Mouse (Mus musculus): ENCODE data around the gene Mtus2.

Mtus2 gene

GRCm38 (mm10) chr5:147956821-147957564, at the start of gene Mtus2:
Gene Mtus2 (plus strand): TSS chr5:147957320.
- DNase-seq (ENCODE audit: low read depth, low spot score) = peak; percentile 84

DNA sequence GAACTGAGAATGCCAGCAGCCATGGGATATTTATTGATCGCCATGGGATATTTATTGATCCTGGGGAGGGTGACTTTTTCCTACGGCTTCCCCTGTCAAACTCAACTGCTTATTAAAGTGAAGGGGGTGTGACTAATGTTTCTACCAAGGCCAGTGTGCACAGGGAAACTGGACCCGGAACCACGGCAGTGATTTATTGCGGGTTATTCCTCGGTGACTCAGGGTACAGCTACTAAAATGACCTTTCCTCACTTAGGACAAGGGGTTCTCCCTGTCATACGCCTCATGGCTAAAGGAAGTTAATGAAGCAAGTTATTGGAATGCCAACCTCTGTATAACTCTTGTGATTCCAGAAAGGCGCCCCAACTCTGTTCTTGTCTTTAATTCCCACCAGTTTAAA, 49.3 kb upstream of the Mtus2 start:
- no peak for DNase-seq (ENCODE audit: low read depth, low spot score)

DNA sequence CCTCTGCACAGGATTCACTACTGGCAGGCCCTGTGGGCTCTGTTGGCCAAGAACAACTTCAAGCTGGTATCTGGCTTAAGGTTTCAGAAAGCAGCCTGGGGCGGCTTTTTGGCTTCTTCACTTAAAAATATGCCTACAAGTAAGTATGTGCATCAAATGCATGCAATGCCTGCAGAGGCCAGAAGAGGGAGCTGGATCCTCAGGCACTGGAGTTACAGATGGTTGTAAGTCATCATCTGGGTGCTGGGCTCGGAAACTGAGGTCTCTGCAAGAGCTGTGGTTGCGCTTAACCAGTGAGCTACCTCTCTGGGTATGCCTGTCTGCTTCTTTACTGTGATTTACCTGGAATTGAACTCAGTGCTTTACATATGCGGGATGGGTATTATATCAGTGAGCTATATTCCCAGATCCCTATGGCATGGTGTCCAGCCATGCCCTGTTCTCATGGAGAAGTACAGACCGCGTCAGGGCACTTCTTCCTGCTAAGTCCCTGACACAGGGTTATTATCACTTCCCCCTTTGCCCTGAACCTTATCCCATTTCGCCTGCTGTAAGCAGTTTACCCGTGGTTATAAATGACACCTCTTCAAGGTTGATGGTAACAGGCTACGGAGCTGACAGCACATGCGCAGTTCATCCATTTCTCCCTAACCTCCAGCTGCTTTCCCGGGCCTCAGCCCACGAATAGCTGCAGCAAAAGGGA, 46.2 kb upstream of the Mtus2 start:
- DNase-seq (ENCODE audit: low read depth, low spot score) = peak; percentile 78

DNA sequence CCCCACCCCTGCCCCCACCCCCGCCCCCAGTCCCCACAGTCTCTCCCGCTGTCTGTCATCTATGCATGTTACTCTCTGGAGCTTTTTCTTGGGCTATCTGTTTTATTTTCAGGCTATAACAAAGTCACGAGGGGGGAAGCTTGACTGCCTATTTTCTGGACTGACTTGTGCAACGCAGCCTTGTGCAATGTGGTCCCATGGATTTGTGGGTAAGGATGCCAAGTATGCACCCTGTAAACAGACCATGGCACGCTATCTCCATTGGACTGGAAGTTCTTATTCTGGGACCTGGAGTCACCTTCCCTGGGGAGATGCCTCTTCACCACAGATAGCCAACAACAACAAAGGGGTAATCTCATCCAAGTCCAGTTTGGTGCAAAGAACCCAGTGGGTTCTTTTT, 45.4 kb upstream of the Mtus2 start:
- DNase-seq (ENCODE audit: low read depth, low spot score) = no peak

DNA sequence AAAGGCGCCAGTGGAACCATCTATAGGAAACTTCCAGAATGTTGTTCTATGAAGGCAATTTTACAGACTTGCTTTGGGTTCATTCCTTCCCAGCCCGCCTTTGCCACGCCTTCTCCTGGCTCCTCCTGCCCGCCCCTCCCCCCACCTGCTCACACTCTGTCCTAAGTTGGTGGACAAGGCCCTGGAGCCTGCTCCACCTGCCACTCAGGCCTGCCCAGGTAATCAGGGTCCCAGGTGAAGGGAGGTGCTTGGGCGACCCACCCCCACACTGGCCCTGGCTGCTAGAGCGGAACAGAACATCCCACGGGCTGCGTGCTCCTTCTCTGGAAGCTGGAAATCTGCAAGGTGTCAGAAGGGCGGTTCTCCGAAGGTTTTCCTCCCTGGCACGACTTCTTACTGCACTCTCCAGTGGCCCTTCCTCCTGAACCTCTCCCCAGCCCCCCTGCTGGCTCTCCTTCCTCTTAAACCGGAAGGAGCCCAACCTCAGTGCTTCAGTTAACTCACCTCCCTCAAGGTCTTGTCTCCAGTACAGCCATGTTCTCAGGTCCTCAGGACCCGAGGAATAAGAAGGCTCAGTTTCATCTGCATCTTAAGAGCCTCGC, 43.8 kb upstream of the Mtus2 start:
- DNase-seq (ENCODE audit: low read depth, low spot score) = peak; percentile 78

- DNase-seq (ENCODE audit: low read depth, low spot score) = no peak
Observed at GRCm38 (mm10) chr5:147915038-147915566, 42.0 kb upstream of the Mtus2 start.

GRCm38 (mm10) chr5:147916171-147916570, 40.9 kb upstream of the Mtus2 start:
- no peak for DNase-seq (ENCODE audit: low read depth, low spot score)

- DNase-seq (ENCODE audit: low read depth, low spot score) = no peak
Observed at GRCm38 (mm10) chr5:147918044-147918846, 38.9 kb upstream of the Mtus2 start.

- no peak for DNase-seq (ENCODE audit: low read depth, low spot score)
Observed at GRCm38 (mm10) chr5:147924621-147925020, 32.5 kb upstream of the Mtus2 start.

DNA sequence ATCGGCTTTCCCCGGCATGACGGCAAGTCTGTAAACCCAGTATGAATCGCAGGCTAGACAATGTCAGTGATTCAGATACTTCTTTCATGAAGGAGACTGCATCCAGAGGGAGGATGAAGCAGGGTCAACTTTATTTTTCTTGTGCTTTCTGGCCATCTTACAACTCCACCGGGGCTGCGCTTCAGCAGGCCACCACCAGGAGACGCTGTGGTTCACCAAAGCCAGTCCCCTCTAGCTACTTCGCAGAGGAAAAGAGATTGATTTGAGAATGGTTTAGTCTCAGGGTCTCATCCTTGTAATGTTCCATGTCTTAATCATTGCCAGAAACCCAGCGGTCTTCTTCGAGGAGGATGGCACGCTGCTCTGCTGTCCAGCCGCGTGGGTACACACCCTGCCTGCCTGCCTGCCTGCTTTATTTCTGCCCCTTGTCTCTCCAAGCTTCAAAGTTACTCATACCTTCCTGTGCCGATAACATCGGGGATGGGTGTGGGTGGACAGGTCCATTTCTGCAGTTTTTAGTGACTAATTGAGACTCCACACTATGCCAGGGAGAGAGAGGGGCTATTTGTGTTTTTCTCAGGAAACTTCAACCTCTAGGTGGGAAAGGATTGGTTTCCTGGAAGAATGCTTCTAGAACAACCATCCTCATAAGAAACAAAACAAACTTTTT, 31.1 kb upstream of the Mtus2 start:
- peak; percentile 79 for DNase-seq (ENCODE audit: low read depth, low spot score)

- peak; percentile 63 for DNase-seq (ENCODE audit: low read depth, low spot score)
Observed at GRCm38 (mm10) chr5:147928668-147929497, 28.2 kb upstream of the Mtus2 start.

GRCm38 (mm10) chr5:147935096-147935495, 22.0 kb upstream of the Mtus2 start:
- DNase-seq (ENCODE audit: low read depth, low spot score) = no peak

GRCm38 (mm10) chr5:147939226-147939625, 17.9 kb upstream of the Mtus2 start:
- DNase-seq (ENCODE audit: low read depth, low spot score) = no peak

GRCm38 (mm10) chr5:147945000-147945666, 12.0 kb upstream of the Mtus2 start:
- DNase-seq (ENCODE audit: low read depth, low spot score) = peak; percentile 70

DNA sequence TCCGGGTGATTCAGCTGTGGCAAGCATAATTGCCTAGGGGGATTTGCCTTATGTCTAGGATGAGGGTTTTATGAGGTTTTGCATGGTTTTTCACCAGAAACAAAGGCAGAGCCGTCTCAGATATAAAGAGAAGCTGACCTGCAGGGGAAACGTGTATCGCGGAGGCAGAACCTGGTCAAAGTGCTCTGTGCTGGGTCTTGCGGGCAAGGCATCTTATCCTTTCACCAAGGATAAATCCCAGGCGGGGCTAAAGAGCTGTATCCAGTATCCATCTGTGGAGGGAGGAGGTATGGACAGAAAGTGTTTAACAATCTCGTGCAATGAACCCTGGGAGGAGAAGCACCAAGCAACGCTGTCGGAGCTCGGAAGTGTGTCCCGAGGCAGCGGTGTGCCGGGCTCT, 7.2 kb upstream of the Mtus2 start:
- DNase-seq (ENCODE audit: low read depth, low spot score) = peak; percentile 43

DNA sequence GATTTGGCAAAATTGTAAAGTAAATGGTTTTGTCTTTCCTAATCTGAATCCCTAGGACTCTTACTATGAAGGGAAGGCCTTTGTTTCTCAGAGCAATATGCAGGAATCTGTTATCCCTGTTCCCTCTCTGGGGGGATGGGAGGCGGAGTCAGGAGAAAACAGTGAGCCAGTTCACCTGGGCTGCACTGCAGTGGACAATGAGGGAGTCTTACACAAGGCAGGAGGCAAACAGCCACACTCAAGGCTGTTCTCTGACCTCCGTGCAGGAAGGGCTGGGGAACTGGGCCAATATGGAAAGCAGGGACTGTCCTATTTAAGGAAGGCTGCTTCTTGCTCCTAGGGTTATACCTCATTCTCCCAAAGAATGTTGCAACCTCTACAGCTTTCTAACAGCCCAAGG, 5.4 kb upstream of the Mtus2 start:
- peak; percentile 81 for DNase-seq (ENCODE audit: low read depth, low spot score)

- peak; percentile 60 for DNase-seq (ENCODE audit: low read depth, low spot score)
Observed at GRCm38 (mm10) chr5:147953181-147953580, 3.9 kb upstream of the Mtus2 start.

GRCm38 (mm10) chr5:147955671-147956070, 1.4 kb upstream of the Mtus2 start:
- no peak for DNase-seq (ENCODE audit: low read depth, low spot score)

GRCm38 (mm10) chr5:147956421-147956820, 699 bp upstream of the Mtus2 start:
- DNase-seq (ENCODE audit: low read depth, low spot score) = no peak
